Mouse (Mus musculus): ENCODE results near the gene Crb3. TPM values are rescaled to one million over a fixed set of nuclear protein-coding genes. Genes with fewer than 3 reads are reported as not detected.
A peak's percentile ranks its signal among the peaks of the same experiment; 100 is the strongest.

Crb3 gene
- 21.9 and 27.7 TPM in 2 replicates for total RNA-seq (2014; rRNA removed)
- 45.6 and 57.7 TPM in 2 replicates for polyA plus RNA-seq (2012; rRNA removed)

GRCm38 (mm10) chr17:57058891-57059485, at the start of gene Crb3:
Gene Crb3 (plus strand): TSS chr17:57059105.
- WGBS: 3% methylated on average over 14 of the region's 22 CpGs
- Histone ChIP-seq H3K27me3 (ENCODE audit: control insufficient read depth, insufficient read depth, low read length) (no peaks in the 10 kb centered on the region), H3K79me2 (ENCODE audit: control insufficient read depth, insufficient read depth, low read length) (peaks cover 4% of the 10 kb centered on the region; the same call in 1 of the 2 replicates), H3K4me1 (ENCODE audit: control insufficient read depth, insufficient read depth, low read length) (peaks cover 21% of the 10 kb centered on the region), H3K9ac (ENCODE audit: low read depth, low read length) (peak within 1 kb of the TSS; percentile 97), H3K4me3 (ENCODE audit: insufficient read depth, low read depth, low read length) (peak within 1 kb of the TSS; percentile 92), H3K27ac (replicated peaks; ENCODE audit: insufficient read depth, low read depth, low read length) (peak within 1 kb of the TSS; percentile 93), H3K36me3 (ENCODE audit: control insufficient read depth, insufficient read depth, low read length) (peaks cover 8% of the 10 kb centered on the region)
- 0 out of 2 replicates have a peak, but pooled peaks have one; percentile 43 for TF ChIP-seq POLR2A (IDR thresholded peaks at IDR 0.05; ENCODE audit: extremely low read depth, insufficient read depth, low read length)
- TF ChIP-seq CTCF (IDR thresholded peaks at IDR 0.05; ENCODE audit: low read depth, low read length): no peak
- DNase-seq (ENCODE audit: extremely low read depth, low read depth, low spot score): peak; percentile 80

GRCm38 (mm10) chr17:57010911-57011235, 48.0 kb upstream of the Crb3 start:
- Histone ChIP-seq H3K4me3 (ENCODE audit: insufficient read depth, low read depth, low read length) (peak overlapping the region; percentile 77), H3K79me2 (ENCODE audit: control insufficient read depth, insufficient read depth, low read length) (no peaks in the 10 kb centered on the region), H3K4me1 (ENCODE audit: control insufficient read depth, insufficient read depth, low read length) (peaks cover 7% of the 10 kb centered on the region; the same call in 1 of the 2 replicates), H3K27me3 (ENCODE audit: control insufficient read depth, insufficient read depth, low read length) (no peaks in the 10 kb centered on the region), H3K27ac (replicated peaks; ENCODE audit: insufficient read depth, low read depth, low read length) (peak overlapping the region; percentile 8; the same call in 1 of the 2 replicates), H3K36me3 (ENCODE audit: control insufficient read depth, insufficient read depth, low read length) (peaks cover 5% of the 10 kb centered on the region; the same call in 1 of the 2 replicates), H3K9ac (ENCODE audit: low read depth, low read length) (peak overlapping the region; percentile 76)
- no peak for TF ChIP-seq POLR2A (IDR thresholded peaks at IDR 0.05; ENCODE audit: extremely low read depth, insufficient read depth, low read length)
- TF ChIP-seq CTCF (IDR thresholded peaks at IDR 0.05; ENCODE audit: low read depth, low read length): no peak
- under 1% methylated on average over 19 of the region's 19 CpGs for WGBS
- no peak for DNase-seq (ENCODE audit: extremely low read depth, low read depth, low spot score)

DNA sequence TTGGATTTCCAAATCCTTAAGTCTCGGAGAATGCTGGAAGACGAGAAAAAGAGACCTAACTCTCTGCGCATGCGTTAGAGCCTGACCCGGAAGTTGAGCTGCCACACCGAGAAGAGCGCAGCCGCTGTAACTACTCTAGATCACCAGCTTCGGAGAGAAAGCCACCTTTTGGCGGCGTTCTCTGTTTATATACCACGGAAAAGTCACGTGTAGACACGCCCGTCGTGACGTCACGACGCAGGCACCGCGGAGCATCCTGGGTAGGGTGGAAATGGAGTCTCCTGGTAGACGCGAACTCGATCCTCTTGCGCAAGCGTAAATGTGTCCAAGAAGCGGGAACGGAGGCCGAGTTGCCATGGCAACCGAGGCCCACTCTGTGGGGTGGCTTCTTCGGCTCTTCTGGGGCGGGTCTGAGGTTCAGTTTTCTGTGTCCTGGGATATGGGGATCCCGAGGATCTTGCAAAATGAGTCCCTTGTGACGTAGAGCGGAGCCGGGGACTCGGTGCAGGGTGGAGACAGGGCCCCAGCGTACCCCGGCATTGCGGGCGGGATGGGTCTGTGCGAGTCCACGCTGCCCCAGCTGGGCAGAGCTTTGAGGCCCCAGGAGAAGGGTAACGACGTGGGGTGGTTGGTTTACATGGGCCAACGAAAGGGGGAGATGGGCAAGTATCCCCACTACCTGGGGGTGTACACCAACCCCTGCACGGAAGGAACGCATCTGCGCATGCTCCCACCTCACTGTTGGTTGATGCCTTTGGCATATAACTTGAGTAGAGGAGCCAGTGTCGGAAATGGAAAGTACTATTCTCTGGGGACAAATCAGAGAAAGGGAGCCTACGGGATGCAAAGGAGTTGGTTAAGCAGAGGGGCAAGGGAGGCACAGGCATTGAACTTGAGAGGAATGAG, 47.4 kb upstream of the Crb3 start, which contains the start of the genes Gtf2f1 and Gm17949:
Gene Gtf2f1 (minus strand): TSS at position 53 of the 906 bp plus-strand sequence.
Gene Gm17949 (plus strand): TSS at position 234 of the 906 bp plus-strand sequence.
- 1% methylated on average over 51 of the region's 51 CpGs for WGBS
- Histone ChIP-seq H3K4me1 (ENCODE audit: control insufficient read depth, insufficient read depth, low read length) (peaks cover 7% of the 10 kb centered on the region; the same call in 1 of the 2 replicates), H3K4me3 (ENCODE audit: insufficient read depth, low read depth, low read length) (peak within 1 kb of the TSS; percentile 77), H3K9ac (ENCODE audit: low read depth, low read length) (peak within 1 kb of the TSS; percentile 76), H3K79me2 (ENCODE audit: control insufficient read depth, insufficient read depth, low read length) (no peaks in the 10 kb centered on the region), H3K27ac (replicated peaks; ENCODE audit: insufficient read depth, low read depth, low read length) (peak within 1 kb of the TSS; percentile 23; the same call in 1 of the 2 replicates), H3K36me3 (ENCODE audit: control insufficient read depth, insufficient read depth, low read length) (peaks cover 2% of the 10 kb centered on the region; the same call in 1 of the 2 replicates), H3K27me3 (ENCODE audit: control insufficient read depth, insufficient read depth, low read length) (no peaks in the 10 kb centered on the region)
- DNase-seq (ENCODE audit: extremely low read depth, low read depth, low spot score): peak; percentile 93
- TF ChIP-seq POLR2A (IDR thresholded peaks at IDR 0.05; ENCODE audit: extremely low read depth, insufficient read depth, low read length) (peak; percentile 69; the same call in 1 of the 2 replicates), CTCF (IDR thresholded peaks at IDR 0.05; ENCODE audit: low read depth, low read length) (no peak)

DNA sequence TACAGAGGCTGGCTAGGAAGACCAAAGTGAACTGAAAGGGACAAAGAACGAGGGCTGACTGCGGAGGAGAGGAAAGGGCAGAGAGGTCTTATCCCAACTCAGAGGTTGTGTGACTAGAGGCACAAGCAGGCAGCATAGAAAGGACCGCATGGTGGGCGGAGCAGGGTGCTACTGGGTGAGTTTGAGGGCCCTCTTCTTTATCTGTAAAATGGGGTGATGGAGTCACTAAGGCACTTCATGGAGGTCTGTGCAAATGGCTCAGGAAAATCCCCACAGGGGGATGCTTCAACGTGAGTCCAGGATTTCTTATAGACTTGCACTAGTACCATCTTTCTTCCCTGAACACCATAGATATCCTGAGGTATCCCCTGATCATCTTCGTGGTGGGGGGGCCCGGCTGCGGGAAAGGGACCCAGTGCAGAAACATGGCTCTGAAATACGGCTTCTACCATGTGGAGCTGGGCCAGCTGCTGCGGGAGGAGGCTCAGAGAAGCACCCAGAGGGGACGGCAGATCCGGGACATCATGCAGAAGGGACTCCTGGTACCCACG, 46.6 kb upstream of the Crb3 start:
- 80% methylated on average over 13 of the region's 13 CpGs for WGBS
- H3K27ac ChIP-seq (replicated peaks; ENCODE audit: insufficient read depth, low read depth, low read length): no peak overlapping the region
- peaks cover 7% of the 10 kb centered on the region; the same call in 1 of the 2 replicates for H3K4me1 ChIP-seq (ENCODE audit: control insufficient read depth, insufficient read depth, low read length)
- no peaks in the 10 kb centered on the region; the same call in 1 of the 2 replicates for H3K36me3 ChIP-seq (ENCODE audit: control insufficient read depth, insufficient read depth, low read length)
- TF ChIP-seq POLR2A (IDR thresholded peaks at IDR 0.05; ENCODE audit: extremely low read depth, insufficient read depth, low read length) (no peak), CTCF (IDR thresholded peaks at IDR 0.05; ENCODE audit: low read depth, low read length) (no peak)
- H3K4me3 ChIP-seq (ENCODE audit: insufficient read depth, low read depth, low read length): no peak overlapping the region
- H3K9ac ChIP-seq (ENCODE audit: low read depth, low read length): no peak overlapping the region
- H3K27me3 ChIP-seq (ENCODE audit: control insufficient read depth, insufficient read depth, low read length): no peaks in the 10 kb centered on the region
- H3K79me2 ChIP-seq (ENCODE audit: control insufficient read depth, insufficient read depth, low read length): no peaks in the 10 kb centered on the region
- DNase-seq (ENCODE audit: extremely low read depth, low read depth, low spot score): no peak

GRCm38 (mm10) chr17:57019693-57020092, 39.2 kb upstream of the Crb3 start:
- H3K36me3 ChIP-seq (ENCODE audit: control insufficient read depth, insufficient read depth, low read length): peaks cover 18% of the 10 kb centered on the region
- H3K4me3 ChIP-seq (ENCODE audit: insufficient read depth, low read depth, low read length): no peak overlapping the region
- no peaks in the 10 kb centered on the region for H3K4me1 ChIP-seq (ENCODE audit: control insufficient read depth, insufficient read depth, low read length)
- H3K9ac ChIP-seq (ENCODE audit: low read depth, low read length): no peak overlapping the region
- H3K79me2 ChIP-seq (ENCODE audit: control insufficient read depth, insufficient read depth, low read length): no peaks in the 10 kb centered on the region
- TF ChIP-seq CTCF (IDR thresholded peaks at IDR 0.05; ENCODE audit: low read depth, low read length) (no peak), POLR2A (IDR thresholded peaks at IDR 0.05; ENCODE audit: extremely low read depth, insufficient read depth, low read length) (no peak)
- DNase-seq (ENCODE audit: extremely low read depth, low read depth, low spot score): no peak
- 90% methylated on average over 2 of the region's 2 CpGs for WGBS
- H3K27me3 ChIP-seq (ENCODE audit: control insufficient read depth, insufficient read depth, low read length): no peaks in the 10 kb centered on the region
- H3K27ac ChIP-seq (replicated peaks; ENCODE audit: insufficient read depth, low read depth, low read length): no peak overlapping the region

Measured in liver, adult 2 months (tissue).